Mouse (Mus musculus): Measurements from ENCODE around the gene Cdk14.

- TF ChIP-seq CTCF (IDR thresholded peaks at IDR 0.05; ENCODE audit: insufficient read depth, low read depth, low read length) (no peak), POLR2A (IDR thresholded peaks at IDR 0.05; ENCODE audit: insufficient read depth, low read depth, low read length) (no peak)
Measured at GRCm38 (mm10) chr5:5243648-5244047, 176.5 kb downstream of the Cdk14 start.

All from olfactory bulb, adult 2 months (tissue).